Mouse (Mus musculus): ENCODE measurements around the gene Gm16253.
"Not testable (repeated sequence)": the region's sequence is repeated elsewhere in the genome, so short reads cannot be mapped to it uniquely, and the experiment has no call there.

The Gm16253 gene

DNA sequence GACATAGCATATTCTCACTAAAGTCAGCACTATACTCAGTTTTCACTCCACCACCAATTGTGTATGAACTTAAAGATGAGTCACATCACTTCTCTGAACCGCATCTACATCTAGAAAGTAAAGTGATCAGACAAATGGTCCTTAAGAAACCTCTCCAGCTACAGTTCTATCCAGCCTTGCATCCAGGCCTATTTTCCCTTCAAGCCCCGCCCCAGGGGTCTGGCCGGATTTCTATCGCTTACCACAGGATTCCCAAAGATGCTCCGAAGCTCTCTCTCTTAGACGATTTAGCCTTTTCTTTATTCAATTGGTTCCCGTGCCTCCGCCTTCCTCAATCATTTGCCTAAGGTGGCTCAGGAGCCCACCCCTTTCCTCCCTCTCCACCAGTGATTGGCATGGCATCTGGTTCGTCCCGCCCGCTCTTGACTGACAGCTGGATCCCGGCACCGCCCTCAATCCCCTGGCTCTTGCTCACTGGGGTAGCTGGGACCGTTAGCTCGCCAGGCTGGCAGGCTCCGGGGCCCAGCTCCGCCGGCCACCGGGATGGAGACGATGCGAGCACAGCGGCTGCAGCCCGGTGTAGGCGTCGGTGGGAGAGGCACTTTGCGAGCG lies 24.0 kb downstream of the Gm16253 start, which contains the start of gene Lix1l:
Gene Lix1l, plus strand, starts transcription at position 511 of the 612 bp plus-strand sequence.
- DNase-seq, result peak; percentile 90

DNA sequence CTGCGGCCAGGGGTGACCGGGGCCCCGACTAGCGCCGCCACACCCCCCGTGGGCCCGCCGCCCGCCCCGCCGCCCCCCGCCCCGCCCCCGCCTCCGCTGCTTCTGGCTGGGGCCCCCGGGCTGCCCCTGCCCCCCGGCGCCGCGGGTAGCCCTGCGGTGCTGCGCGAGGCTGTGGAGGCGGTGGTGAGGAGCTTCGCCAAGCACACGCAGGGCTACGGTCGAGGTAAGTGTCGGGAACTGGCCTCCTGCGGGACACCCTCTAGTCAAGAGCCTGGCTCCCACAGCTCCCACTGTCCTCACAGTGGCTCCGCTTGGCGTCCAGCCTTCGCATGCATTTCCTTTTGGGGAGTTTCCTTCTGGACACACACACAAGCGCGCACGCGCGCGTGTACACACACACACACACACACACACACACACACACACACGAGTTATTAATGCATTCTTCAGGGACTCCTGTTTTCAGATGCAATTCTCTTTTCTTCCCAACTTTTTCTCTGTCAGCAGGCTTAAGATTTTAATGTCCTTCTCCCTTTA lies 24.5 kb downstream of the Gm16253 start:
- DNase-seq, result peak; percentile 65

DNA sequence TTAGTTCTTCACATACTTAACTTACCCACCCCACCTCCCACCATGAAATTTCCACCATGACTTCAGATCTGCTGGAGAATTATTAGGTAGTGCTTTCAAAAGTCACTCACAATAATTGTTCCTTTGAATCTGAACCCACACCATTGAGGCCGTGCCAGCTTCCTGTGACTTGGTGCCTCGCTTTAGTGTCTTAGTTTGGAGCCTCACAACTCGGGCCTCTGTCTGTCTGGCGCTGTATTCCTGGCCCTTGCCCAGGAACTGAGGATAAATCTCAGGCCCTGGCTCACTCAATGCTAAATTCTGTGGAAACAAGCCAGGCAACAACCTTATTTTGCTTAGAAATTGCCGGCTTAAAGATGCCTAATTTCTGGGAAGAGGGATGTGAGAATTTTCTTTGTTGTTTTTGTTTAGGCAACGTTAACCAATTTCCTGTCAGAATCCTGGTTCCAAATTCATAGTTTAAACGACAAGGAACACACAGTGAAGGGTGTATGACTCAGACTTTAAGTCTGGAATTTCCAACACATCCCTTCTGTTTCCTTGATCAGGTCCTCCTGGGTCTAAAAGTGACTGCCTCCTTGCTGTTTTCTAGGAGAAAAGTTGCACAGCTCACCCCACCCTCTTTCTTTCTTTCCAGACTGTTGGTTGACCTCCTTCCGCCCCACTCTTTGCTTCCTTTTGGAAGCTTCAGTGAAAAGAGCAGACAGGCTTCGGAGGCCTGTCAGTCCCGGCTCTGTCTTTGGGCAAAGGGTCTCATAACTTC lies 25.3 kb downstream of the Gm16253 start:
- peak; percentile 41 for DNase-seq

DNA sequence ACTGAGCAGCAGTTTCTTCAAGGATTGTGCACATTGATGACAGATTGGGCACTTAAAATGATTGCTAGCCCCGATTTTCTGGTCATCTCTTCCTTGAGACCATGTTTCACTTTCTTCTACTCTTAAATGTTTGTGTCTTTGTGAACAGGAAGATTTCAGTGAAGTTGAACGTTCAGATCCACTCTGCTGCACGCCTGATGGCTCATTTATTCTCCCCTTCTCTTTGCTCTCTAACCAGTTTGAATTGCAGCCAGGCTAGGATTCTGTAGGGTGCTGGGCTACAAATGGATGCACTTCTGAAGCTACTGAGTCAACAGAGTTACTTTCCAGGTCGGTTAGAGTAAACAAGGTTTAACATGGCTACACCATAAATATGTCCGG lies 25.9 kb downstream of the Gm16253 start:
- DNase-seq, result no peak

DNA sequence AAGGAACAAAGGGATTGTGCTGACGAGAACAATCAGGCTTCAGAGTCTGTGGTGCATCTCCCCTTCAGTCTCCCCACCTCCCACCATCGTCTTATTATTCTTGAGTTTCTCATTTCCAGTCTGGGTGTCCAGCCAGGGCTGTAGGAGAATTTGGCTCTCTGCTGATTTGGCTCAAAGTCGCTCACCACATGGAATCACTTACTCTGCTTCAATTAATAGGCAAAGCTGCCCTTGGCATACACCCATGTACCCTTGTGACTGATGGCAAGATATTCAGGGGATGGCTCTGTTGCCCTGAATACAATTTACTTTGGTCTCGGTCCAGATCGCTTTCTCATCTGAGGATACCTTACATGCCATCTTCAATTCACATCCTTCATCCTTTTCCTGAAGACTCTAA lies 26.5 kb downstream of the Gm16253 start:
- DNase-seq, result peak; percentile 45

DNA sequence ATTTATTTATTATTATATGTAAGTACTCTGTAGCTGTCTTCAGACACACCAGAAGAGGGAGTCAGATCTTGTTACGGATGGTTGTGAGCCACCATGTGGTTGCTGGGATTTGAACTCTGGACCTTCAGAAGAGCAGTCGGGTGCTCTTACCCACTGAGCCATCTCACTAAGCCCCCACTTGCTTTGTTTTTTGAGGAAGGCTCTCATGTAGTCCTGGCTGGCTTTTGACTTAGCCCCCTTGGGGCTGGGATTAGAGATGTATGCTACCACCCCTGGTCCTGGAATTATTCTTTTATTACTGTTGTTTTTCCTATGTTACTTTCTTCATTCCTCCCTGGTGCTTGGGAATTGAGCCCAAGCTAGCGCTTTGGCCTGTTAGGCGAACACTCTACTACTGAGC lies 29.2 kb downstream of the Gm16253 start:
- not testable (repeated sequence) for DNase-seq

DNA sequence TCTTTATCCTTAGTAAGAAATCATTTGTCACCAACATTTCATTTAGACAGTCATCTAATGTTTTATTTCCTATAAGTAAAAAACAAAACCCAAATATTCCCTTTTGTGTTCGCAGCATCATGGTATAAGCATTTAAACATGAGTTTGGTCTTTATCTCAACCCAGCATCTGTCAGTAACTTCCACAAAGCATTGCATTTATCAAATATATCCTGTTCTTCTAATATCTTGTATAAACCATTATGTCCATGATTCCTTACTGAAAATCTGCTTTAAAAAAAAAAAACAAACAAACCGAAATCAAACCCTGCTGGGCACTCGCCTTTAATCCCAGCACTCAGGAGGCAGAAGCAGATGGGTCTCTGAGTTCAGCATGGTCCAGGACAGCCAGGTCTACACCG lies 29.8 kb downstream of the Gm16253 start:
- DNase-seq, result no peak

DNA sequence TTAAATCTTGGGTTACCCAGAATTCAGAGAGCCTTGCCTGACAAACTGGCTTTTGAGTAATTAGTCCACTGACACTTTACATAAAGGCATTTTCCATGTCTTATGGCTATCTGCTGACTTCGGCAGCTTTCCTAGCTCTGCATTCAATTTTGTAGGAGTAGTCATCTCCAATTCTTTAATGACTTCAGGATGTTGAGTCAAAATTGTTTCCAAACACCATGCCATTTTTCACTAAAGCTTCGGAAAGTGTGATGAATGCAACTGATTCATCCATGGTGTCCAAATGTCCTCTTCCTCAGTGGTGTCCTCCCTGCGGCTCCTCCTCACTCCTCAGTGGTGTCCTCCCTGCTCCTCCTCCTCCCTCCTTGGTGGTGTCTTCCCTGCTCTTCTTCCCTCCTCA lies 41.2 kb downstream of the Gm16253 start:
- DNase-seq, result no peak

DNA sequence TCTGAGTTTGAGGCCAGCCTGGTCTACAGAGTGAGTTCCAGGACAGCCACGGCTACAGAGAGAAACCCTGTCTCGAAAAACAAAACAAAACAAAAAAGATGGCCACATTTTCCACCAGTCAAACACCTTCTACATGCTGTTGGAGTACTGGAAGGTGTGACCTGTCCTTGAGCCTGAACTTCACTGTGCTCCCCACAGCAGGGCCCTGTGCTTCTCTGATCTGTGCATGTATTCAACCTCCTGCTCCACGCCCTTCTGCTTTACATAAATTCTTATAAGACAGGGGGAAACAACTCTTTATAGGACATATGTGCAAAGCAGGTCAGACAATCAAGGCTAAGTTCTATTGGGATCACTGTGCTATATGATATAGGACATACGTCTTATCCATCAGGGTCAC lies 46.4 kb downstream of the Gm16253 start:
- DNase-seq, result no peak

DNA sequence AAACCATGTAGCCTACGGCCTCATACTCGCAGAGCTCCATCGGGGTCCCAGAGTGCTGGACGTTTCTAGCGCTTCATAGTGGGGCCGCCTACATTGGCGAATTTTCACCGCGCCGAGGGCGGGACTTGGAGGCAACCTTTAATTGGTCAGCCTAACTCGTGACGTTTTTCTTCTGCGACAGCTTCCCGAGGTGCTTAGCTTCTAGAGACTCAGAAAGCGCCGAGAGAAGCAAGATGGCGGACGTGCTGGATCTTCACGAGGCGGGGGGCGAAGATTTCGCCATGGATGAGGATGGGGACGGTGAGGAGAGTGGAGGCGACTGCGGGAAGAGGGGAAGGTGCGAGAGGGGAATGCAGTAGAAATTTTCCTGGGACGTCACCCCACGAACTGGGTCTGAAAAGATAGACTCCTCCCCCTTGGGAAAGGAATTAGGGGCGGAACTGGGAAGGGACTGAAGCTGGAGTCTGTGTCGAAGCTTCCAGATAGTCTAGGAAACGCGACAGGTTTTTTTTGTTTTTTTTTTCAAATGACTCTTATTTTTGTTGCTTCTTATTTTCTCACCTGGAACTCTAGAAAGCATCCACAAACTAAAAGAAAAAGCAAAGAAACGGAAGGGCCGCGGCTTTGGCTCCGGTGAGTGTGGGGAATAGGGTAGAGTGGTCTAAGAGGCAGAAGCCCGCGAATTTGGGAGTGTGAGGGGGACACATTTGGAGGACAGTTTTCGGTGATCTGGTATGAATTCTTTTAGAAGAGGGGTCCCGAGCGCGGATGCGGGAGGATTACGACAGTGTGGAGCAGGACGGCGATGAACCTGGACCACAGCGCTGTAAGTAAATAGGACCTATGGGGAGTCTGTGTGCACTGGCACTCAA lies 53.2 kb downstream of the Gm16253 start, which contains the start of gene Rbm8a:
Gene Rbm8a, plus strand, starts transcription at position 205 of the 872 bp plus-strand sequence.
- peak; percentile 95 for DNase-seq

Data from cerebellum, adult 8-10 months (tissue).